Mouse (Mus musculus): ENCODE measurements around the gene Asb6. TPM values are rescaled to one million over a fixed set of nuclear protein-coding genes. Genes with fewer than 3 reads are reported as not detected.

Gene Asb6
- polyA plus RNA-seq, 1 experiment from 2014 or later, result 34.5 TPM

- Histone ChIP-seq H3K4me1 (ENCODE audit: insufficient read depth) (0 out of 2 replicates have a peak, but pooled peaks cover 5% of the 10 kb centered on the region), H3K4me2 (no peak overlapping the region), H3K27me3 (ENCODE audit: insufficient read depth, low read length) (peaks cover 18% of the 10 kb centered on the region), H3K9ac (no peak overlapping the region), H3K4me3 (ENCODE audit: low read depth, low read length) (no peak overlapping the region), H3K9me3 (ENCODE audit: low read depth, low read length) (no peaks in the 10 kb centered on the region), H3K27ac (ENCODE audit: low read depth) (no peak overlapping the region), H3K36me3 (ENCODE audit: insufficient read depth) (no peaks in the 10 kb centered on the region)
- WGBS, result 58% methylated on average over 3 of the region's 3 CpGs
- DNase-seq, result no peak
- no peak for ATAC-seq (ENCODE audit: insufficient read depth)
- TF ChIP-seq CTCF (IDR thresholded peaks at IDR 0.05; ENCODE audit: low read depth), result no peak
Observed at GRCm38 (mm10) chr2:30799456-30799855, 30.7 kb downstream of the Asb6 start.

GRCm38 (mm10) chr2:30796382-30796781 is 33.8 kb downstream of the Asb6 start:
- Histone ChIP-seq H3K36me3 (ENCODE audit: insufficient read depth) (no peaks in the 10 kb centered on the region), H3K27ac (ENCODE audit: low read depth) (peak overlapping the region; percentile 3; the same call in 1 of the 2 replicates), H3K4me3 (ENCODE audit: low read depth, low read length) (0 out of 2 replicates have a peak overlapping the region, but pooled peaks have one; percentile 8), H3K4me1 (ENCODE audit: insufficient read depth) (0 out of 2 replicates have a peak, but pooled peaks cover 5% of the 10 kb centered on the region), H3K9ac (no peak overlapping the region), H3K4me2 (peak overlapping the region; percentile 51), H3K27me3 (ENCODE audit: insufficient read depth, low read length) (peaks cover 9% of the 10 kb centered on the region), H3K9me3 (ENCODE audit: low read depth, low read length) (no peaks in the 10 kb centered on the region)
- 5% methylated on average over 11 of the region's 11 CpGs for WGBS
- ATAC-seq (ENCODE audit: insufficient read depth), result peak; percentile 65
- TF ChIP-seq CTCF (IDR thresholded peaks at IDR 0.05; ENCODE audit: low read depth), result 0 out of 2 replicates have a peak, but pooled peaks have one; percentile 1
- peak; percentile 96 for DNase-seq

- ATAC-seq (ENCODE audit: insufficient read depth) (no peak), DNase-seq (no peak)
- WGBS, result 71% methylated on average over 5 of the region's 5 CpGs
- Histone ChIP-seq H3K4me1 (ENCODE audit: insufficient read depth) (0 out of 2 replicates have a peak, but pooled peaks cover 5% of the 10 kb centered on the region), H3K9me3 (ENCODE audit: low read depth, low read length) (no peaks in the 10 kb centered on the region), H3K4me3 (ENCODE audit: low read depth, low read length) (0 out of 2 replicates have a peak overlapping the region, but pooled peaks have one; percentile 8), H3K9ac (no peak overlapping the region), H3K27me3 (ENCODE audit: insufficient read depth, low read length) (peaks cover 4% of the 10 kb centered on the region), H3K36me3 (ENCODE audit: insufficient read depth) (no peaks in the 10 kb centered on the region), H3K27ac (ENCODE audit: low read depth) (peak overlapping the region; percentile 3; the same call in 1 of the 2 replicates), H3K4me2 (peak overlapping the region; percentile 51)
- TF ChIP-seq CTCF (IDR thresholded peaks at IDR 0.05; ENCODE audit: low read depth), result no peak
Observed at GRCm38 (mm10) chr2:30795889-30796275, 34.3 kb downstream of the Asb6 start.

- Histone ChIP-seq H3K4me3 (ENCODE audit: low read depth, low read length) (peak overlapping the region; percentile 35; the same call in 1 of the 2 replicates), H3K4me1 (ENCODE audit: insufficient read depth) (0 out of 2 replicates have a peak, but pooled peaks cover 5% of the 10 kb centered on the region), H3K9ac (no peak overlapping the region), H3K4me2 (peak overlapping the region; percentile 66), H3K27me3 (ENCODE audit: insufficient read depth, low read length) (no peaks in the 10 kb centered on the region), H3K27ac (ENCODE audit: low read depth) (no peak overlapping the region), H3K9me3 (ENCODE audit: low read depth, low read length) (no peaks in the 10 kb centered on the region), H3K36me3 (ENCODE audit: insufficient read depth) (no peaks in the 10 kb centered on the region)
- ATAC-seq (ENCODE audit: insufficient read depth), result 0 out of 2 replicates have a peak, but pooled peaks have one; percentile 9
- no peak for TF ChIP-seq CTCF (IDR thresholded peaks at IDR 0.05; ENCODE audit: low read depth)
- WGBS, result 76% methylated on average over 7 of the region's 7 CpGs
- DNase-seq, result no peak
Observed at GRCm38 (mm10) chr2:30795271-30795888, 34.8 kb downstream of the Asb6 start.

- H3K9me3 ChIP-seq (ENCODE audit: low read depth, low read length), result no peaks in the 10 kb centered on the region
- ATAC-seq (ENCODE audit: insufficient read depth), result peak; percentile 69
- H3K27me3 ChIP-seq (ENCODE audit: insufficient read depth, low read length), result no peaks in the 10 kb centered on the region
- 0 out of 2 replicates have a peak, but pooled peaks cover 5% of the 10 kb centered on the region for H3K4me1 ChIP-seq (ENCODE audit: insufficient read depth)
- peak overlapping the region; percentile 76 for H3K27ac ChIP-seq (ENCODE audit: low read depth)
- peak overlapping the region; percentile 66 for H3K4me2 ChIP-seq
- H3K36me3 ChIP-seq (ENCODE audit: insufficient read depth), result no peaks in the 10 kb centered on the region
- peak; percentile 96 for DNase-seq
- peak; percentile 86 for TF ChIP-seq CTCF (IDR thresholded peaks at IDR 0.05; ENCODE audit: low read depth)
- WGBS, result 5% methylated on average over 48 of the region's 48 CpGs
- H3K4me3 ChIP-seq (ENCODE audit: low read depth, low read length), result peak overlapping the region; percentile 35
- H3K9ac ChIP-seq, result peak overlapping the region; percentile 45
Observed at GRCm38 (mm10) chr2:30794179-30795108, 35.7 kb downstream of the Asb6 start.

- no peak overlapping the region for H3K4me3 ChIP-seq (ENCODE audit: low read depth, low read length)
- no peak overlapping the region for H3K9ac ChIP-seq
- no peak overlapping the region for H3K4me2 ChIP-seq
- no peaks in the 10 kb centered on the region for H3K9me3 ChIP-seq (ENCODE audit: low read depth, low read length)
- WGBS, result 84% methylated on average over 7 of the region's 7 CpGs
- no peak for TF ChIP-seq CTCF (IDR thresholded peaks at IDR 0.05; ENCODE audit: low read depth)
- DNase-seq (no peak), ATAC-seq (ENCODE audit: insufficient read depth) (no peak)
- no peaks in the 10 kb centered on the region for H3K36me3 ChIP-seq (ENCODE audit: insufficient read depth)
- no peak overlapping the region for H3K27ac ChIP-seq (ENCODE audit: low read depth)
- no peaks in the 10 kb centered on the region for H3K27me3 ChIP-seq (ENCODE audit: insufficient read depth, low read length)
- H3K4me1 ChIP-seq (ENCODE audit: insufficient read depth), result peaks cover 11% of the 10 kb centered on the region; the same call in 1 of the 2 replicates
Observed at GRCm38 (mm10) chr2:30792061-30792460, 38.1 kb downstream of the Asb6 start.

Measured in lung, embryonic 14.5 days (tissue).